Mouse (Mus musculus) midbrain, embryonic 11.5 days (tissue): Measurements from ENCODE around the gene Ntan1. TPM values are rescaled to one million over a fixed set of nuclear protein-coding genes. Genes with fewer than 3 reads are reported as not detected.
A peak's percentile ranks its signal among the peaks of the same experiment; 100 is the strongest.

ENCODE experiments used
- ATAC-seq: fragments of 200-750 bp; cut with Nextera tagmentation; 2 replicates; pipeline ENCODE4 v1.8.0; 2017; ENCODE audit warnings: moderate TSS enrichment, moderate library complexity; ENCODE audit not compliant: low FRiP score
- DNase-seq: peaks from one replicate; pipeline ENCODE4 v3.0.0; 2015; ENCODE audit warnings: low spot score; ENCODE audit errors: missing footprints
- H3K27ac ChIP-seq: fragments of 300-500 bp; sonication (generic); 2 replicates; pipeline ENCODE4 v1.5.1; 2014; ENCODE audit warnings: low read depth, low read length
- H3K27me3 ChIP-seq: fragments of 300-500 bp; sonication (generic); 2 replicates; pipeline ENCODE4 v1.6.1; 2014; ENCODE audit warnings: mild to moderate bottlenecking, low read length, moderate library complexity, mixed read lengths; ENCODE audit not compliant: control insufficient read depth, insufficient read depth
- H3K36me3 ChIP-seq: fragments of 300-500 bp; sonication (generic); 2 replicates; pipeline ENCODE4 v1.6.1; 2014; ENCODE audit warnings: mild to moderate bottlenecking, low read length, moderate library complexity, mixed read lengths; ENCODE audit not compliant: control insufficient read depth, insufficient read depth
- H3K4me1 ChIP-seq: fragments of 300-500 bp; sonication (generic); 2 replicates; pipeline ENCODE4 v1.6.1; 2014; ENCODE audit warnings: low read length; ENCODE audit not compliant: control insufficient read depth, insufficient read depth
- H3K4me2 ChIP-seq: fragments of 300-500 bp; sonication (generic); 2 replicates; pipeline ENCODE4 v1.6.1; 2014; ENCODE audit warnings: mild to moderate bottlenecking, moderate library complexity
- H3K4me3 ChIP-seq: fragments of 300-500 bp; sonication (generic); 2 replicates; pipeline ENCODE4 v1.5.1; 2014; ENCODE audit warnings: low read depth, low read length
- H3K9ac ChIP-seq: fragments of 300-500 bp; sonication (generic); 2 replicates; pipeline ENCODE4 v1.6.1; 2014; ENCODE audit warnings: low read length
- H3K9me3 ChIP-seq: fragments of 300-500 bp; sonication (generic); 2 replicates; pipeline ENCODE4 v1.6.1; 2016; ENCODE audit warnings: low read length; ENCODE audit not compliant: control insufficient read depth
- WGBS: fragments of 180-500 bp; shearing (Covaris S2); extraction: QIAGEN DNeasy Blood & Tissue Kit; methylation state at CpG from one replicate; pipeline ENCODE4 v1.1.7; 2014; 5-methylcytosine and 5-hydroxymethylcytosine counted together
- polyA plus RNA-seq: library from polyadenylated mRNA; unstranded; fragments of >200 nt; fragmentation: Nextera tagmentation; extraction: Ambion mirVana; gene quantifications from 2 replicates; pipeline ENCODE4 v1.2.1, GENCODE M21; 2014

The Ntan1 gene
- polyA plus RNA-seq, 1 experiment from 2014 or later, result 167 TPM

DNA sequence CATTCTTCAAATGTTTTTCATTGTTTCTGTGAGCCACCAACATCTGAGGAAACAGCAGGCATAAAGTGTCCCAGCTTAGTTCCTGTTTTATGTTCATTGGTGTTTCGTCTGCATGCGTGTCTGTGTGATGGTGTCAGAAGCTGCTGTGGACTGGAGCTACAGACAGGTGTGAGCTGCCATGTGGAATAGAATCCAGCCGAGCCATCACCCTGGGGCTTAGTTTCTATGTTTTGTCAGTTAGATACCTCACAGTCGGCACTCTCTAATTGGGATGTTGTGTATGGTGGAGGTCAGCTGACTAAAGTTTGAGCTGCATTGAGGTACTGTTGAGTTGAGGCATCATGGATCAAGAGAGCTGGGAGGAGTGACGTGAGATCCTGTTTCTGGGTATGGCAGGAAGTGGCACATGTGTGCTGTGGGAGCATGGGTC, 21.9 kb upstream of the Ntan1 start:
- H3K4me1 ChIP-seq, result no peaks in the 10 kb centered on the region
- H3K4me2 ChIP-seq, result no peak overlapping the region
- no peak overlapping the region for H3K4me3 ChIP-seq
- no peak overlapping the region for H3K9ac ChIP-seq
- DNase-seq (peak; percentile 67), ATAC-seq (no peak)
- WGBS, result 92% methylated on average over 5 of the region's 5 CpGs
- no peaks in the 10 kb centered on the region for H3K9me3 ChIP-seq
- H3K27me3 ChIP-seq, result no peaks in the 10 kb centered on the region
- peaks cover 42% of the 10 kb centered on the region for H3K36me3 ChIP-seq
- no peak overlapping the region for H3K27ac ChIP-seq

- H3K4me3 ChIP-seq, result no peak overlapping the region
- H3K27me3 ChIP-seq, result no peaks in the 10 kb centered on the region
- WGBS, result 90% methylated on average over 4 of the region's 4 CpGs
- H3K4me2 ChIP-seq, result no peak overlapping the region
- H3K9ac ChIP-seq, result no peak overlapping the region
- no peak overlapping the region for H3K27ac ChIP-seq
- H3K4me1 ChIP-seq, result no peaks in the 10 kb centered on the region
- ATAC-seq (no peak), DNase-seq (peak; percentile 35)
- H3K36me3 ChIP-seq, result peaks cover 38% of the 10 kb centered on the region
- no peaks in the 10 kb centered on the region for H3K9me3 ChIP-seq
Measured at GRCm38 (mm10) chr16:13801231-13801630, 17.4 kb upstream of the Ntan1 start.

GRCm38 (mm10) chr16:13804666-13805065, 14.0 kb upstream of the Ntan1 start:
- ATAC-seq (no peak), DNase-seq (peak; percentile 67)
- Histone ChIP-seq H3K27me3 (no peaks in the 10 kb centered on the region), H3K9me3 (no peaks in the 10 kb centered on the region), H3K4me2 (no peak overlapping the region), H3K4me1 (no peaks in the 10 kb centered on the region), H3K9ac (no peak overlapping the region), H3K36me3 (peaks cover 32% of the 10 kb centered on the region), H3K4me3 (no peak overlapping the region), H3K27ac (no peak overlapping the region)
- WGBS, result 87% methylated on average over 5 of the region's 5 CpGs

- Histone ChIP-seq H3K27ac (no peak overlapping the region), H3K36me3 (peaks cover 33% of the 10 kb centered on the region), H3K9ac (no peak overlapping the region), H3K4me1 (no peaks in the 10 kb centered on the region), H3K9me3 (no peaks in the 10 kb centered on the region), H3K4me3 (no peak overlapping the region), H3K4me2 (no peak overlapping the region), H3K27me3 (no peaks in the 10 kb centered on the region)
- ATAC-seq, result no peak
- peak; percentile 75 for DNase-seq
- WGBS, result 96% methylated on average over 4 of the region's 4 CpGs
Measured at GRCm38 (mm10) chr16:13807616-13808015, 11.0 kb upstream of the Ntan1 start.

DNA sequence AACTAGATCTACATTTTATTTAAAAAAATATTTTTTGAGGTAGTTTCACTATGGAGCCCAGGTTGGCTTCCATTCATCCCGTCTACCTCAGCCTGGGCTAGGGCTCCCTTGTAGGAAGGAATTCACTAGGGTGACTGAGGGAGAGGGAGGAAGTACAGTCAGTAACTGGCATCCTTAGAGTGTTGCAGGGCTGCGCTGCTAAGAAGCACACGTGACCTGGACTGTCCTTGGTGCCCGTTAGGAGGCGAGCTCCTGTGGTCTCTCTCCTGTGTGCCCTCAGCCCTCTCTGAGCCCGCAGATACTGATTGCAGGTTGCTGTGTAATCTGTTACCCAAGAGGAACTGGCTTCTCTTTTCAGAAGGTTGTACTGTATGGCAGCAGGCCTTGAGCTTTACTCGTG, 10.2 kb upstream of the Ntan1 start:
- Histone ChIP-seq H3K4me3 (no peak overlapping the region), H3K4me1 (no peaks in the 10 kb centered on the region), H3K9me3 (no peaks in the 10 kb centered on the region), H3K4me2 (no peak overlapping the region), H3K27ac (no peak overlapping the region), H3K36me3 (peaks cover 38% of the 10 kb centered on the region), H3K9ac (no peak overlapping the region), H3K27me3 (no peaks in the 10 kb centered on the region)
- 97% methylated on average over 7 of the region's 7 CpGs for WGBS
- peak; percentile 59 for DNase-seq
- no peak for ATAC-seq

DNA sequence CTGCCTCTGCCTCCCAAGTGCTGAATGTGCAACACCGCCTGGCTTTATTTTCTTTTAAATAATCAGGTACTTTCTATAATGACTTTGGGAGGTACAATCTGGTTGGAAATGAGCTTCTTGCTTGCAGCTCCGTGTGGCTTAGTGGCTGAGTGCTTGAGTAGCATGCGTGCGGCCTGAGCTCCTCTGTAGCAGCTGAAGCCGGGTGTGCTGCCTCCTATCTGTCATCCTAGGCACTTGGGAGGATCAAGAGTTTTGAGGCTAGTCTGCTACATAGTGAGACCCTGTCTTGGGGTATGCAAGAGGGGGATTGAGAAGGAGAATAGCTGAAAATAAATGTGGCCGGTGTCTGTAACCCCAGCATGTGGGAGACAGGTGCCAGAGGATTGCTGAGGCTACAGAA, 6.5 kb upstream of the Ntan1 start:
- no peaks in the 10 kb centered on the region for H3K9me3 ChIP-seq
- no peaks in the 10 kb centered on the region for H3K4me1 ChIP-seq
- no peak overlapping the region for H3K4me3 ChIP-seq
- ATAC-seq, result no peak
- H3K9ac ChIP-seq, result no peak overlapping the region
- no peaks in the 10 kb centered on the region for H3K27me3 ChIP-seq
- 90% methylated on average over 6 of the region's 6 CpGs for WGBS
- DNase-seq, result no peak
- no peak overlapping the region for H3K4me2 ChIP-seq
- peaks cover 28% of the 10 kb centered on the region for H3K36me3 ChIP-seq
- H3K27ac ChIP-seq, result no peak overlapping the region

GRCm38 (mm10) chr16:13813200-13813599, 5.4 kb upstream of the Ntan1 start:
- Histone ChIP-seq H3K36me3 (peaks cover 25% of the 10 kb centered on the region), H3K9me3 (no peaks in the 10 kb centered on the region), H3K4me2 (no peak overlapping the region), H3K9ac (no peak overlapping the region), H3K27me3 (no peaks in the 10 kb centered on the region), H3K4me3 (no peak overlapping the region), H3K27ac (no peak overlapping the region), H3K4me1 (no peaks in the 10 kb centered on the region)
- ATAC-seq, result no peak
- no peak for DNase-seq
- WGBS, result 95% methylated on average over 3 of the region's 3 CpGs

GRCm38 (mm10) chr16:13819394-13819743, 724 bp downstream of the Ntan1 start:
- DNase-seq, result no peak
- Histone ChIP-seq H3K4me3 (peak overlapping the region; percentile 75), H3K27me3 (no peaks in the 10 kb centered on the region), H3K4me1 (peaks cover 9% of the 10 kb centered on the region), H3K9ac (peak overlapping the region; percentile 85), H3K9me3 (no peaks in the 10 kb centered on the region), H3K36me3 (no peaks in the 10 kb centered on the region), H3K27ac (peak overlapping the region; percentile 35), H3K4me2 (peak overlapping the region; percentile 71)
- WGBS, result under 1% methylated on average over 36 of the region's 36 CpGs
- peak; percentile 75; the same call in 1 of the 2 replicates for ATAC-seq

DNA sequence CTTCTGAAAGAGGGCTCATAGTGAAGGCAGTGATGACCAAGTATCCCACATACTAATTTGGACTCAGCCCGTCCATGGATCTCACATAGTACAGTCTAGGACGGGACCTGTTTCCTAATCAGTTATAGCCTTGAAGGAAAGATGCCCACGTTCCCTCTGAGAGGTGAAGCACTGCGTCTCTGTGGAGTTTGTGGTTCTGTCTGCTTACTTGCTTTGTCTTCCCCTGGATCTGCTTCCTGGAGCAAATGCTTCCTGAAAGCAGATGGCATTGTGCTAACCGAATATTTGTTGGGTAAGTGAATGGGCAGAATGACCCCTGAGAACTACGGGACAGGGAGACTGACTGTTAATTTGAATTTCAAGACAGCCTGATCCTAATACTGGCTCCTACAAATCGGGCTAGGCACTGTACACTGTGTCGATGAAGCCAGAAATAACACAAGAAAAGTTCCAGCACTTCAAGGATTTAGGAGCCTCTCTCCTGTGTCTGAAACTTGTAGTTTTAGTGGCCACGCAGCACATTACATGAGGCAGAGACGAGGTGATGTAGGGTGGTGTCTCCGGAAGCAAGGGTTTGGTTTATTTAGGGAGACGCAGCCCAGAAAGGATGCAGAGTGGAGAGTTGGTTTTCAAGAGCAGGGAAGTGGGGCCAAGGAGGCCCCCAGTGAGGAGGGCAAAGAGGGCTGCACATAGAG, 1.3 kb downstream of the Ntan1 start:
- WGBS, result 45% methylated on average over 12 of the region's 12 CpGs

More for the DNA sequence above, 1.3 kb downstream of the Ntan1 start:
- H3K27ac ChIP-seq, result no peak overlapping the region
- peaks cover 9% of the 10 kb centered on the region for H3K4me1 ChIP-seq
- ATAC-seq (peak; percentile 0; the same call in 1 of the 2 replicates), DNase-seq (no peak)
- H3K36me3 ChIP-seq, result no peaks in the 10 kb centered on the region
- H3K27me3 ChIP-seq, result no peaks in the 10 kb centered on the region
- H3K9ac ChIP-seq, result peak overlapping the region; percentile 85
- H3K4me3 ChIP-seq, result peak overlapping the region; percentile 75
- peak overlapping the region; percentile 71 for H3K4me2 ChIP-seq
- no peaks in the 10 kb centered on the region for H3K9me3 ChIP-seq
